Mouse (Mus musculus) midbrain, embryonic 14.5 days (tissue): ENCODE data around the gene Zfp105. TPM values are rescaled to one million over a fixed set of nuclear protein-coding genes. Genes with fewer than 3 reads are reported as not detected.

Experiments used
- ATAC-seq: fragments of 200-750 bp; cut with Nextera tagmentation; 2 replicates; pipeline ENCODE4 v1.8.0; 2017; ENCODE audit warnings: moderate number of reproducible peaks, moderate library complexity; ENCODE audit not compliant: low FRiP score, low TSS enrichment
- DNase-seq: peaks from one replicate; pipeline ENCODE4 v3.0.0-alpha.2; 2015
- H3K27ac ChIP-seq: fragments of 300-500 bp; sonication (generic); replicated peaks from 2 replicates; pipeline ENCODE4 v1.5.1; 2014; ENCODE audit warnings: mild to moderate bottlenecking, low read depth, low read length, moderate library complexity
- H3K27me3 ChIP-seq: fragments of 300-500 bp; sonication (generic); 2 replicates; pipeline ENCODE4 v1.6.1; 2014; ENCODE audit warnings: low read length, control low read depth, mixed read lengths; ENCODE audit not compliant: control insufficient read depth, insufficient read depth
- H3K36me3 ChIP-seq: fragments of 300-500 bp; sonication (generic); 2 replicates; pipeline ENCODE4 v1.6.1; 2014; ENCODE audit warnings: low read length, control low read depth; ENCODE audit not compliant: control insufficient read depth, insufficient read depth
- H3K4me1 ChIP-seq: fragments of 300-500 bp; sonication (generic); 2 replicates; pipeline ENCODE4 v1.6.1; 2014; ENCODE audit warnings: mild to moderate bottlenecking, antibody characterized with exemption, low read length, control low read depth; ENCODE audit not compliant: control insufficient read depth, insufficient read depth
- H3K4me2 ChIP-seq: fragments of 300-500 bp; sonication (generic); 2 replicates; pipeline ENCODE4 v1.6.1; 2014; ENCODE audit warnings: mild to moderate bottlenecking, low read length, moderate library complexity
- H3K4me3 ChIP-seq: fragments of 300-500 bp; sonication (generic); replicated peaks from 2 replicates; pipeline ENCODE4 v1.5.1; 2014; ENCODE audit warnings: low read depth, low read length
- H3K9ac ChIP-seq: fragments of 300-500 bp; sonication (generic); replicated peaks from 2 replicates; pipeline ENCODE4 v1.6.1; 2014; ENCODE audit warnings: mild to moderate bottlenecking, low read length, moderate library complexity
- H3K9me3 ChIP-seq: fragments of 300-500 bp; sonication (generic); 2 replicates; pipeline ENCODE4 v1.6.1; 2016; ENCODE audit warnings: low read length, control low read depth, mixed read lengths; ENCODE audit not compliant: control insufficient read depth
- WGBS: fragments of 180-500 bp; shearing (Covaris S2); extraction: QIAGEN DNeasy Blood & Tissue Kit; methylation state at CpG from one replicate; pipeline ENCODE4 v1.1.7; 2014; 5-methylcytosine and 5-hydroxymethylcytosine counted together
- polyA plus RNA-seq: library from polyadenylated mRNA; unstranded; fragments of >200 nt; fragmentation: Nextera tagmentation; extraction: Ambion mirVana; gene quantifications from 2 replicates; pipeline ENCODE4 v1.2.1, GENCODE M21; 2014

The Zfp105 gene
- polyA plus RNA-seq = 19.2 and 25.4 TPM in 2 replicates

DNA sequence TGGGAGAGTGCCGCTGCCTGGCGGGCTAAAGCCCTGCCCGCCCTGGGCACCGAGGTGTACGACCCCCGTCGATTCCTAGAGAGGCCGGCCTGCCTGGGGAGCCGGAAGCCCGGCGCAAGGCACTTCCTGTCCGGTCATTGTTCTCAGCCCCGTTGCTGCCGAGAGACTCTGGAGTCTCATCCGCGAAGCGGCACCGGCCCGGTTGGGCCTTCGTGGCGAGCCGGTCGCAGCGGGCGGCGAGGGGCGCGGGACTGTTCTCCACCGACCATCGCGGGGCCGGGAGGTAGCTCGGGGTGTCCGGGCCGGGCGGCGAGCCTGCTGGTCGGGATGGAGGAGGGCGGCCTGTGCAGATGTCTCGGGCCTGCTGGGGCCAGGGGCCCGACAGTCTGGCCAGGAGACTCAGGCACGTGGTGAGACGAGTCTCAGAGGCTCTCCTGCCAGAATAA lies at the start of gene Zfp105:
Gene Zfp105 (plus strand): TSS at position 137 of the 446 bp plus-strand sequence.
- DNase-seq = peak; percentile 93
- H3K27ac ChIP-seq = peak within 1 kb of the TSS; percentile 91

DNA sequence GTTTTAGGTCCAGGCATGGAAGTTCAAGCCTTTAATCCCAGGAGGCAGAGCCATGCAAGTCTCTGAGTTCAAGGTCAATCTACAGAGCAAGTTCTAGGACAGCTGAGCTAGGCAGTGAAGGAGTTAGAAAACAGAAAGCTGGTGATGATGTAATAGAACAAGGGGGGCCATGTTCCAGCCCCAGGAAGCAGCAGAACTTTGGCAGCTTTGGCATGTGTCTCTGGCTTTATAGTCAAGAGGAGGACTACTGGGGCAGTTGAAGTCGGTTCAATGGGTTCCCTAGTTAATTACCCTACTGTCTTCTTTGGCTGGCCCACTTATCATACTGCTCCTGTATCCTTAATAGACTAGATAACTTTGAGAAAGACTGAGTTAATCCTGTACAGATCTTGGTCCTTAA lies 48.2 kb upstream of the Zfp105 start:
- Histone ChIP-seq H3K36me3 (no peaks in the 10 kb centered on the region), H3K4me3 (no peak overlapping the region), H3K27ac (no peak overlapping the region), H3K9ac (no peak overlapping the region), H3K4me1 (no peaks in the 10 kb centered on the region), H3K4me2 (no peak overlapping the region), H3K27me3 (no peaks in the 10 kb centered on the region), H3K9me3 (no peaks in the 10 kb centered on the region)
- ATAC-seq (no peak), DNase-seq (no peak)
- WGBS = 70% methylated on average over 1 of the region's 1 CpGs

More for the DNA sequence above, at the start of gene Zfp105:
- H3K4me1 ChIP-seq = peaks cover 10% of the 10 kb centered on the region
- H3K4me2 ChIP-seq = peak within 1 kb of the TSS; percentile 72
- peak; percentile 98 for ATAC-seq
- no peaks in the 10 kb centered on the region for H3K9me3 ChIP-seq
- H3K27me3 ChIP-seq = no peaks in the 10 kb centered on the region
- WGBS = under 1% methylated on average over 43 of the region's 43 CpGs
- H3K36me3 ChIP-seq = peaks cover 33% of the 10 kb centered on the region
- peak within 1 kb of the TSS; percentile 76 for H3K4me3 ChIP-seq
- peak within 1 kb of the TSS; percentile 95 for H3K9ac ChIP-seq

GRCm38 (mm10) chr9:122875145-122875544 lies 47.7 kb upstream of the Zfp105 start:
- H3K9ac ChIP-seq = no peak overlapping the region
- H3K4me2 ChIP-seq = no peak overlapping the region
- WGBS = 96% methylated on average over 2 of the region's 2 CpGs
- ATAC-seq (no peak), DNase-seq (no peak)
- no peaks in the 10 kb centered on the region for H3K27me3 ChIP-seq
- no peak overlapping the region for H3K4me3 ChIP-seq
- no peaks in the 10 kb centered on the region for H3K4me1 ChIP-seq
- no peaks in the 10 kb centered on the region for H3K9me3 ChIP-seq
- H3K27ac ChIP-seq = no peak overlapping the region
- H3K36me3 ChIP-seq = no peaks in the 10 kb centered on the region

GRCm38 (mm10) chr9:122885385-122885784 lies 37.5 kb upstream of the Zfp105 start, which contains the start of gene Zkscan7:
Gene Zkscan7 (plus strand): TSS chr9:122885685.
- no peak for DNase-seq
- Histone ChIP-seq H3K4me3 (peak within 1 kb of the TSS; percentile 74), H3K36me3 (no peaks in the 10 kb centered on the region), H3K9ac (peak within 1 kb of the TSS; percentile 71; the same call in 1 of the 2 replicates), H3K9me3 (0 out of 2 replicates have a peak, but pooled peaks cover 3% of the 10 kb centered on the region), H3K4me1 (peaks cover 6% of the 10 kb centered on the region; the same call in 1 of the 2 replicates), H3K4me2 (peak within 1 kb of the TSS; percentile 88), H3K27ac (0 out of 2 replicates have a peak within 1 kb of the TSS, but pooled peaks have one; percentile 33), H3K27me3 (no peaks in the 10 kb centered on the region)
- ATAC-seq = no peak
- 89% methylated on average over 3 of the region's 3 CpGs for WGBS

DNA sequence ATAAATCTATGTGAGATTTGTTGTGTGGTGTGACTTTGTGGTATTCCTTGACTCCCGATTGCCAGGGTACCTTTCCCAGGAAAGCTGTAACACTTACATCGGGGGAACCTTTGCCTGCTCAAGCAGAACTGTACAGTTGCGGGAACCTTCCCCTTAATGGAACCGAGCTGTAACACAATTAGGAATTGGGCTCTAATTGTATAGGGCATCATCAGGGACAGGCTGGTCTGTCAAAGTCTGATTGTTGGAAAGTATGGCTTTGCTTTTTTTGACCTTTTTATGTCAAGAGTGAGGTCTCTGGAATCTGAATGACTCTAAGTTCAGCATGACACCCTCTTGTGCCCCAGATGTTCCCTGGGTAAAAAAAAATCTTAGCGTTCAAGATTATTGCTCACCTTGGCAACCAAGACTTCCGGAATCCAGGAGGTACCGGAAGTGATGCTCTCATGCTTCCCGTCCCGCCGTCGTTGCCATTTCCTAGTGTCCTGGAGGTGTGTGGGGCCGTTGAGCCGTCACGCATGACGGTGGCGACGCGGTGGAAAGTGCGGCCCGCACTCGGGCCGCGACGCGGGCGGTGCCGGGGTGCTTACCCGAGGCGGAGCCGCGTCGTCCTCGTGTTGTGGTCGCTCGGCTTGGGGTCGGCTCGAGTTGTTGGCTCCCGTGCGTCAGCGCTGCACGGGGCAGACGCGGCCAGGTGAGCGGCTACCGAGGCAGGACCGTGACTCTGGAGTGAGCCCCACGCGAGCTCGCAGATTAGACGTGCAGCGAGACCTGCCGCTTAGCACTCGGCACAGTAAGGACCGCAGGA lies 36.3 kb upstream of the Zfp105 start:
- 7% methylated on average over 54 of the region's 54 CpGs for WGBS
- Histone ChIP-seq H3K9ac (peak overlapping the region; percentile 71), H3K4me2 (peak overlapping the region; percentile 88), H3K27ac (peak overlapping the region; percentile 68), H3K27me3 (no peaks in the 10 kb centered on the region), H3K4me1 (peaks cover 6% of the 10 kb centered on the region; the same call in 1 of the 2 replicates), H3K4me3 (peak overlapping the region; percentile 74), H3K36me3 (0 out of 2 replicates have a peak, but pooled peaks cover 5% of the 10 kb centered on the region), H3K9me3 (0 out of 2 replicates have a peak, but pooled peaks cover 3% of the 10 kb centered on the region)
- peak; percentile 64 for ATAC-seq
- DNase-seq = peak; percentile 90

GRCm38 (mm10) chr9:122901047-122901446 lies 21.8 kb upstream of the Zfp105 start:
- DNase-seq (no peak), ATAC-seq (no peak)
- Histone ChIP-seq H3K27ac (no peak overlapping the region), H3K4me3 (no peak overlapping the region), H3K4me1 (peaks cover 18% of the 10 kb centered on the region), H3K4me2 (no peak overlapping the region), H3K27me3 (no peaks in the 10 kb centered on the region), H3K36me3 (peaks cover under 1% of the 10 kb centered on the region; the same call in 1 of the 2 replicates), H3K9ac (no peak overlapping the region), H3K9me3 (no peaks in the 10 kb centered on the region)
- WGBS = 99% methylated on average over 2 of the region's 2 CpGs

GRCm38 (mm10) chr9:122902717-122903535 lies 19.9 kb upstream of the Zfp105 start:
- H3K4me3 ChIP-seq = peak overlapping the region; percentile 52
- H3K4me2 ChIP-seq = peak overlapping the region; percentile 69
- peak; percentile 91 for DNase-seq
- no peaks in the 10 kb centered on the region for H3K9me3 ChIP-seq
- H3K4me1 ChIP-seq = peaks cover 18% of the 10 kb centered on the region
- peak overlapping the region; percentile 86 for H3K9ac ChIP-seq
- no peaks in the 10 kb centered on the region for H3K27me3 ChIP-seq
- peak overlapping the region; percentile 72 for H3K27ac ChIP-seq
- peaks cover 10% of the 10 kb centered on the region; the same call in 1 of the 2 replicates for H3K36me3 ChIP-seq
- 12% methylated on average over 32 of the region's 32 CpGs for WGBS
- ATAC-seq = peak; percentile 95

DNA sequence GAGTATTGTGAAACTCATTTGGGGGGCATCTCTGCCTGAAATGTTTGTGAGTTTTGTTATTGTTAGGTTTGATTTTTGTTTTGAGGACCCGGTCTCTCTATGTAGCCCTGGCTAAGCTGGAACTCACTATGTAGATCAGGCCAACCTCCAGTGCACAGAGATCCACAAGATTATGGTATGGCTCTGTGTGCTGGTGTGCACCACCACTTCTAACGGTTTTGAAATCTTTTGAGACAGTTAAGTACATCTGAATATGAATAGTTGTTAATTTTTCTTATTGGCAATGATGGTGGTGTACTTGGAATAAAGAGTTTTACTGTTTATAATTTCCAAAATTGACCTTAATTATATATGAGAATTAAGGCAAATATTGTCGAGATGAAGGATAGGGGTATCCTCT lies 436 bp upstream of the Zfp105 start:
- no peaks in the 10 kb centered on the region for H3K9me3 ChIP-seq
- H3K4me1 ChIP-seq = peaks cover 10% of the 10 kb centered on the region
- H3K9ac ChIP-seq = peak overlapping the region; percentile 95
- peak overlapping the region; percentile 91 for H3K27ac ChIP-seq
- H3K36me3 ChIP-seq = peaks cover 28% of the 10 kb centered on the region
- DNase-seq (peak; percentile 7), ATAC-seq (no peak)
- 24% methylated on average over 3 of the region's 3 CpGs for WGBS
- H3K27me3 ChIP-seq = no peaks in the 10 kb centered on the region
- H3K4me2 ChIP-seq = peak overlapping the region; percentile 72
- peak overlapping the region; percentile 76 for H3K4me3 ChIP-seq
